Mouse (Mus musculus) layer of hippocampus, adult 2 months (tissue): ENCODE measurements around the gene Trim47. TPM values are rescaled to one million over a fixed set of nuclear protein-coding genes. Genes with fewer than 3 reads are reported as not detected.
A peak's percentile ranks its signal among the peaks of the same experiment; 100 is the strongest.

Experiments used
- DNase-seq, 2 experiments: peaks; one replicate each; pipeline ENCODE4 v3.0.0; 2022; ENCODE audit warnings: low spot score in 2 of 2
- H3K27ac ChIP-seq: fragments of 200-600 bp; 2 replicates; pipeline ENCODE4 v1.8.1; 2022
- H3K4me3 ChIP-seq: fragments of 200-600 bp; 2 replicates; pipeline ENCODE4 v1.8.1; 2022; ENCODE audit warnings: mild to moderate bottlenecking
- CTCF ChIP-seq: fragments of 200-600 bp; conservative IDR thresholded peaks from 2 replicates; pipeline ENCODE4 v1.8.1; 2022; ENCODE audit warnings: antibody characterized with exemption, mild to moderate bottlenecking, moderate library complexity
- total RNA-seq, 2 experiments: library from RNA; stranded (reverse); gene quantifications; 2 replicates each; pipeline ENCODE4 v1.2.3; 2021

The Trim47 gene
- total RNA-seq, 2 experiments from 2014 or later = 4.6 to 7.2 TPM

DNA sequence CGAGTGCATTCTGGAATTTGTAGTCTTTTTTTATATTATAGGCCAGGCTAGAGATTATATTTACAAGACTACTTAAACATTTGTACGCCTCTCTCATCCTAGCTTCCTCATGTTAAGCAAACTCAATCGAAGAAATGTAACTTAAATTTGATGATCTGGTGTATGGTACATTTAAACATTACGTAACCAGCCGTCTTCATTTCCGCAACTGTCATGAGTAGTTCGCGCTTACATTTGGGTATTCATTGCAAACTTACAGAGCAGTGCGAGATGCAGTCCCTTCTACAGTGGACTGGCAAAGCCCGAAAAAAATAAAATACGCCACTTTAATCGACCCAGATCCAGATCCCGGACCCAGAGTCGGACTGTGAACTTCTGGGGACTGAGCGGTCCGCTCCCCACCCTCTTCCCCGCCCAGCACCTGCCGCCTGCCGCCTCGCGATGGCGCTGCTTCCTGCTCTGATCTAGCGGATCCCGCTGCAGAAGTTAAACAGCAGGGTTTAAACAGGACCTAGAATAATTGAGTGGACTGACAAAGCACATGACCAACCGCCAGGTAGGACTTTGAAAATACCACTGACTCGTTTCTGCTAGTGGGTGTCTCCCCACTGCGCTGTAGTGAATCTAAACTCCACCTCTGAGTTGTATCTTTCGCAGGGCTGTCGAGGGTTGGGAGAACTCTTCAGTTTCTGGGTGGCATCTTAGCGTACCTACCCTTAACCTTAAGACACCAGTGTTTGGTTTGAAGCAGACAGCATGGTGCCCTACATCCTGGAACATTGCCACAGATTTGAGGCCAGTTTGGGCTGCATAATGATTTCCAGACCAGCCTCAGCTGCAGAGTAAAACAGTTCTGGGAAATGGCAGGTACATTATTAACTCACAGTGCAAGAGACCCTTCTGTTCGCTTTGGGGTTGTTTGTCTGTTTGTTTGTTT lies 39.5 kb downstream of the Trim47 start:
- Histone ChIP-seq H3K27ac (peak overlapping the region; percentile 93), H3K4me3 (peak overlapping the region; percentile 69)
- DNase-seq = peak; percentile 81 to 85
- TF ChIP-seq CTCF = peak; percentile 91

DNA sequence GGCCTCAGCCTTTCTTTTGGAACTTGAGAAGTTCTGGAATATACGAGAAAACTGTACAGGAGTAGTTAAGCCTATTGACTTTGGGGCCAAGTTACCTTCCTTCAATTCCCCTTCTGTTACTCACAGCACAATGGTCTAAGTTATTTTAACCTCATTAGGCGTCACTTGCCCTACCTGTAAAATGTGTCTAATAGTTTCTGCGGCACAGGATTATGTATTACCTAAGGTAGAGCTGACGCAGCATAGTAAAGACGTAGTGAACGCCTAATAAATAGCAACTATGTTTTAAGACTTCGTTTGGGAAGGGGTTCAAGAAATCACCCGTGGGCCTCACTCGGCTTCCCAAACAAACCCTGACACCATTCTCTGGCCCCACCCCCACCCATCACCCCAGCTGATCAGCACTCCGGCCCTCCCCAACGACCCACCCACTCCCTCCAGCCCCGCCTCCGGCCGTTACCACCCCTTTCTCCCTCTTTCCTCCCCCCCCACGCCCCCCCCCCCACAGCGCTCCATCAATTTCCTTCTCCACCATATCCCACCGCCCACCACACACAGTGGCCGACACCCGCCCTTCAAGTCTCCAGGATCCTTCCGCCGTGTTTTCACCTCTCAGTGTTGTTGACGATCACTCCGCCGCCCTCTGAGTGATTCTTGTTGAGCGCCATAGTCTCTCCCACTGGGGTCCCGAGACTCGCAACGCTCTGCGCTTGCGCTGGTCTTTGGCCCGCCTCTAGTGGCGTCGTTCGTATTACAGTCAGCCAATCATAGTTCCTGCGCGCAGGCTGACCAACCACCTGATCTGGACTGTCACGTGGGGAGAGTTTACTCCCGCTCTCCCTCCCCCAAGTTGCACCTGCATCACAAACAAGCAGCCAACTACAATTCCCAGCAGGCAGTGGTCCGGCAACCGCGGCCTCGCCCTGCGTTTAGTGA lies 40.5 kb downstream of the Trim47 start, which contains the start of gene Wbp2:
Wbp2 (minus strand) TSS at position 738 of the 936 bp plus-strand sequence.
- peak within 1 kb of the TSS; percentile 69 for H3K4me3 ChIP-seq
- peak; percentile 61 for TF ChIP-seq CTCF
- DNase-seq = peak; percentile 94 to 99
- peak within 1 kb of the TSS; percentile 93 for H3K27ac ChIP-seq

DNA sequence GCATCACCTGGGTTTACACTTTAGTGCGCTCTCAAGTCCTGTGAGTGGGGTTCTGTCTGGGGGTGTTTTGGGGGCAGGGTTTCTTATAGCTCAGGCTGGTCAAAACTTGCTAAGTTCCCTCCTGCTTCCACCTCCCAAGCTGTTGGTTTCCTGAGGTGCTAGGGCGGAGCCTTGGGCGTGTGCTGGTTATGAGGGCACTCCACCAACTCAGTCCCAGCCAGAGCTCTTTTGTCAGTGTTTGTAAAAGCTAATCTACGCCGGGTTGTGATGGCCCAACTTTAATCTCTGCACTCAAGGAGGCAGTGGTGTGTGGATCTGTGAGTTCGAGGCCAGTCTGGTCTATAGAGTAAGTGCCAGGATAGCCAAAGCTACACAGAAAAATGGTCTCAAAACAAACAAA lies 42.8 kb downstream of the Trim47 start:
- no peak for TF ChIP-seq CTCF
- no peak for DNase-seq
- Histone ChIP-seq H3K4me3 (no peak overlapping the region), H3K27ac (no peak overlapping the region)

DNA sequence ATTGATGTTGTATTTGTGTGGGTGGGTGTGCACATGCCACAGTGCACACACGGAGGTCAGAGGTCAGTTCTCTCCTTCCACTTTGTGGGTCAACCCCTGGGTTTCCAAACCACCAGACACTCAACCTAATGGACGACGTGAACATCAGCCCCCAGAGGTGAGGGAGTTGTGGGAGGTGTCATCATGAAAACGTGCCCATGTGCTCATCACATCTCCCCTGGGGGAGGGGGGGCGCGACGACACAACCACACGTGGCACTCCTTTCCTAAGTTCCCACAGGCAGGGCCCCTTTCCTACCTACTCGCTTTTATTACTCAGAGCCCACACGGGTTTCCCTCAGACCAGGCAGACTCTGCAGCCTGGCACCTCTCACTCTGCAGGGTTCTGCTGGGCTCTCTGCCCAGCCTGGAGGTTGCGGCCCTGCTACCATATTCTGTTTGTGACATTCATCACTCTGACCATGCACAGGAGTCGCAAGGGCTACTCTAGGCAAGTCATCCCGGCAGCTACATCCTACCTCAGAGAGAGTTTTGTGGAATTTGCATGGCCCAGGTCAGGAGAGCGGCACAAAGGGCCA lies 43.8 kb downstream of the Trim47 start:
- no peak for DNase-seq
- no peak for TF ChIP-seq CTCF
- Histone ChIP-seq H3K27ac (0 out of 2 replicates have a peak overlapping the region, but pooled peaks have one; percentile 2), H3K4me3 (no peak overlapping the region)

DNA sequence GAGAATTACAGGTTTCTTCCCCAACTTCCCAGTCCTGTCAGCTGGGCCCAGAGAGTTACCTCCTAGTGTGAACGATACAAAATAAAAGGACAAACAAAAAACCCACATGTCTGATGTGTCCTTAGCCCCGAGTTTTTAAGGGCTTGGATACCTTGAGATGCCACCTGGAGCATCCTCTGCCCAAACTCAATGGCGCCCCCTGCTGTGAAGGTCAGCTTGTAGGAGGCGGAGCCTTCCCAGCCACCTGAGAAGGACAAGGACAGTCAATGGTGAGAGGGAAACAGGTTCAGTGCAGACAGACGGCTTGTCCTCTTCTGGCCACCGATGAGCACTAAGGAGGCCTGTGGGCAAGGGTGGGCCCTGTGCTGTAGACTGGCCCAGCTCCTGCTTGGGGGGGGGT lies 45.9 kb downstream of the Trim47 start:
- DNase-seq = no peak
- Histone ChIP-seq H3K27ac (peak overlapping the region; percentile 94), H3K4me3 (no peak overlapping the region)
- TF ChIP-seq CTCF = peak; percentile 69

DNA sequence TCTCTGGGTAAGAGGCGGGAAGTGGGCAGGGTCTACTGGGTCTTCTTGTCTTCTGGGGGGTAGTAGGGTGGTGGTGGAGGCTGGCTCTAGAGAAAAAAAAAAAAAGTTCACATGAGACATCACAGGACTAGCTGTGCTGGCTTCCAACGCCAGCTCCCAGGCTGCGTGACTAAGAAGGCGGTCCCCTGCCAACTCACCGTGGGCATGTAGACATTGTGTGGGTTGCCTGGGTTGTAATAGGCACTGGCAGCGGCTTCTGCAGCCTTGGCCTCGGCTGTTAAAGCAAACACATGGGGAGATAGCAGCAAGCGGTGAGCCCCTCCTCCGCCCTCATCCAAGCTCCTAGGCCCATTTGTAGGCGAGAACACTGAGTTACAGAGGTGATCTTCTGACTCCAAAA lies 47.5 kb downstream of the Trim47 start:
- DNase-seq = peak; percentile 81 to 89
- Histone ChIP-seq H3K4me3 (no peak overlapping the region), H3K27ac (peak overlapping the region; percentile 94)
- no peak for TF ChIP-seq CTCF

DNA sequence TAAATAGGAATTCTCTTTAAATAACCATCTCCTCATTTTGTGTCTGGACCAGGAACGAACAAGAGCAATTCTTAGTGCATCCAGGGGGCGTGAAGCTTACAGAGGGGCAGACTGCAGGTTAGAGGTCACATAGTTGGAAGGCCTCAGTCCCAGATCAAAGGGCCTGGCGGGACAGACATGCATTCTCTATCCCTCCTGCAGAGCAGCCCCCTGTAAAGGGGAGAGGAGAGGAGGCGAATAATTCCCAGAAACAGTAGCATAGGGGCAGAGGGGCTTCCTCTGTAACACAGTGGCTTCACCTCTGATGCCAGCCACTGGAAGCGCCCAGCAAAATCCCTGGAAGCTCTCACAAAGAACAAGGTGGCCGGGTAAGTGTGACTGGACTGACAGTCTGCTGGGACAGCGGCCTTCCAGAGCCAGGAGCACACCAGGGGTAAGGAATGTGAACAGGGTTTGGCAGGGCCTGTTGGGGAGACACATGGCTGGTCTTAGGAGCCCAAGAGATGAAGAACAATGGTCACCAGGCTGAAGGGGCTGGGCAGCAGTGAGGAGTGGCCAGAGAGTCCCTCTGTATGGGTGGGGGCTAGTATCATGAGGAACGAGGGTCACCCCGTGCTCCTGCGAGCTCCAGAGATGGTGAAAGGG lies 48.2 kb downstream of the Trim47 start:
- no peak for DNase-seq
- no peak for TF ChIP-seq CTCF
- peak overlapping the region; percentile 94 for H3K27ac ChIP-seq
- H3K4me3 ChIP-seq = no peak overlapping the region

DNA sequence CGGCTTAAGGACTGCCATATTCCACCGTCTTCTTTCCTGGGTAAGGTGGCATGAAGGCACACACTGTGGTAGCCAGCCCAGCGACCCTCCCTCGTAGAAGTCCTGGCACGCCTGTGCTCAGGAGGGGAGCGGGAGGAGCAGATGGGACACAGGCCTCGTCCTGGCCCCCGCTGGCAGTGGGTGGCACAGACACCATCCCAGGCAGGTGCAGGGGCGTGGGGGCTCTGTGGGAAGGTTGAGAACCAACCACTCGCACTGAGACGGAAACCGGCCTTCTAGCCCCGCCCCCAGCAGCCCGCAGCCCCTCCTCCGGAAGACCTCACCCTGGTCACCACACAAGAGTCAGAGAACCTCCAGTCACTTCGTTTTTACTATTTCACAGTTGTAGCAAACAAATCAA lies 48.8 kb downstream of the Trim47 start:
- DNase-seq = no peak
- H3K27ac ChIP-seq = peak overlapping the region; percentile 94
- no peak overlapping the region; the same call in 1 of the 2 replicates for H3K4me3 ChIP-seq
- no peak for TF ChIP-seq CTCF

DNA sequence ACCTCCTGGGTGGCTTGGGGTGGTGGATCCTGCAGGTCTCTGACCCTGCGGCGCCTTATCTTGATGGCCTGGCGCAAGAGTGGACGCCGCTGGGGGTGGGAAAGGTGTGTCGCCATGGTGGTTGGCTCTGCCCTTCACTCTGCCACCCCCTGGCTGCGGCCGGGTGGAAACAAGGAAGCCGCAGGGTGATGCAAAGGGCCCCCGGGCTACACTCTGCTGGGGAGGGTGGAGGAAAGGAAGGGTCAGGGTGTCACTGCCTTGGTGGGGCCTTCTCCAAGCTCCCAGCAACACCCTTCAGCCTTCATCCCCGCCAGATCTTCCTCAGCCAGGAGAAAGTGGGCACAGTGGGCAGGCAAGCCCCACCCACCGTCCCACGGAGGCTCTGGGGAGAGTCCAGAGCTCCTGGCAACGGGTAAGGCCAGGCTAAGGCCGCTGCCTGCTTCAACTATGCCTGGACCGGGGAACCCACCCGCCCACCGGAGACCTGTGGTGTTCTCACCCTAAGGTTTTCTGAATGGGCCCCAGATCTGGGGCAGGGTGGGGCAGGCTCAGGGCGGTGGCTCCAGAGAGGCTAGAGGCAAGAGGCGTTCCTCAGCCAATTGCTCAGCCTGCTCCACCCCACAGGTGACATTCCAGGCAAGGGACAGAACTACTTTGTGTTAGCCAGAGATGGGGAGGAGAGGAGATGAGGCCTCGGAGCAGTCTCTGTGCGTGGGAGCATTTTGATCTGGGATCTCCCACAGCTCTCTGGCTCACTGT lies 49.4 kb downstream of the Trim47 start, which contains the start of gene Unc13d:
Unc13d (minus strand) TSS at position 516 of the 759 bp plus-strand sequence.
- Histone ChIP-seq H3K27ac (peak within 1 kb of the TSS; percentile 94), H3K4me3 (no peak within 1 kb of the TSS; the same call in 1 of the 2 replicates)
- TF ChIP-seq CTCF = peak; percentile 44

DNA sequence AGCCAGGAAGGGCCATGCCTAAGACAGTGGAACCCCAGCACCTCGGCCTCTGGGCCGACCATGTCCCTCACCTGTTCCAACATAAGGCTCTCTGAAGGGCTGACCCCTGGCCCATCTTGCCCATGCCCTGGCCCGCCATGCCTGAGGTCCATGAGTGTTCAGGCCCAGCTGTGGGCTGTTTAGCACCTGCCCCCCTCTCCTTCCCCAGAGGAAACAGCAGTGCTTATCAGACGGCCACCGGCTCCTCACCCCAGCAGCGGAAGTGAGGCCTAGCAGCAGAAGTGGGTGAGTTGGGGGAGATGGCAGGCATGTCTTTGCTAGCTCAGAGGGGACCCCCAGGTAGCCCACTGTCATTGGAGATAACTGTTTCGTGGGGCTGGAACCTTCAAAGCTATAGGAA lies 50.2 kb downstream of the Trim47 start:
- no peak for DNase-seq
- TF ChIP-seq CTCF = no peak
- Histone ChIP-seq H3K4me3 (no peak overlapping the region), H3K27ac (peak overlapping the region; percentile 94; the same call in 1 of the 2 replicates)

More for the DNA sequence above, 49.4 kb downstream of the Trim47 start, which contains the start of gene Unc13d:
- no peak for DNase-seq

DNA sequence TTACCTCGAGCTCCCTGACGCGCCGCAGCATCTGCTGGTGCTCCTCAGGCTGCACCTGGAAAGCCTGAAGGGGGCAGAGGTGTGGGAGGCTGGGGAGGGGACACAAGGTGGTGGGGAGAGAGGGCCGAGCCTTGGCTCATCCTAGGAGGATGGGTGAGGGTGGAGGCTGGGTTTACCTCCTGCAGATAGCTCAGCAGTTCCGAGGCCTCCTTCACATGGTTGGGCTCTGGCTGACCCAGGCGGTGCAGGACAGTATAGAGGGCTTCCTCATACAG lies 50.8 kb downstream of the Trim47 start:
- TF ChIP-seq CTCF = no peak
- DNase-seq = no peak
- no peak overlapping the region for H3K27ac ChIP-seq

More for the DNA sequence above, 50.8 kb downstream of the Trim47 start:
- H3K4me3 ChIP-seq = no peak overlapping the region
